Mouse (Mus musculus) macrophage (primary cell): ENCODE measurements around the gene Cry2. TPM values are rescaled to one million over a fixed set of nuclear protein-coding genes. Genes with fewer than 3 reads are reported as not detected.

Source experiments
- H3K27ac ChIP-seq: fragments of 350-480 bp; formaldehyde crosslinking; 2 replicates; pipeline ENCODE4 v1.9.0; 2021
- H3K36me3 ChIP-seq: fragments of 350-480 bp; formaldehyde crosslinking; 2 replicates; pipeline ENCODE4 v1.9.0; 2021; ENCODE audit errors: inconsistent target
- H3K4me3 ChIP-seq: fragments of 350-480 bp; formaldehyde crosslinking; 2 replicates; pipeline ENCODE4 v1.9.0; 2021; ENCODE audit errors: inconsistent target
- H3K79me2 ChIP-seq: fragments of 350-480 bp; formaldehyde crosslinking; 2 replicates; pipeline ENCODE4 v1.9.0; 2021; ENCODE audit errors: inconsistent target
- WGBS: methylation state at CpG from one replicate; pipeline ENCODE4 v1.1.7; 2026; ENCODE audit warnings: inconsistent platforms; ENCODE audit not compliant: missing documents; 5-methylcytosine and 5-hydroxymethylcytosine counted together
- polyA plus RNA-seq: library from polyadenylated mRNA; stranded (reverse); fragments of 250-400 nt; gene quantifications from 3 replicates; pipeline ENCODE4 v1.2.4, GENCODE M21; 2018; ENCODE audit warnings: inconsistent platforms

The Cry2 gene
- polyA plus RNA-seq, 1 experiment from 2014 or later, result 3.0 TPM

DNA sequence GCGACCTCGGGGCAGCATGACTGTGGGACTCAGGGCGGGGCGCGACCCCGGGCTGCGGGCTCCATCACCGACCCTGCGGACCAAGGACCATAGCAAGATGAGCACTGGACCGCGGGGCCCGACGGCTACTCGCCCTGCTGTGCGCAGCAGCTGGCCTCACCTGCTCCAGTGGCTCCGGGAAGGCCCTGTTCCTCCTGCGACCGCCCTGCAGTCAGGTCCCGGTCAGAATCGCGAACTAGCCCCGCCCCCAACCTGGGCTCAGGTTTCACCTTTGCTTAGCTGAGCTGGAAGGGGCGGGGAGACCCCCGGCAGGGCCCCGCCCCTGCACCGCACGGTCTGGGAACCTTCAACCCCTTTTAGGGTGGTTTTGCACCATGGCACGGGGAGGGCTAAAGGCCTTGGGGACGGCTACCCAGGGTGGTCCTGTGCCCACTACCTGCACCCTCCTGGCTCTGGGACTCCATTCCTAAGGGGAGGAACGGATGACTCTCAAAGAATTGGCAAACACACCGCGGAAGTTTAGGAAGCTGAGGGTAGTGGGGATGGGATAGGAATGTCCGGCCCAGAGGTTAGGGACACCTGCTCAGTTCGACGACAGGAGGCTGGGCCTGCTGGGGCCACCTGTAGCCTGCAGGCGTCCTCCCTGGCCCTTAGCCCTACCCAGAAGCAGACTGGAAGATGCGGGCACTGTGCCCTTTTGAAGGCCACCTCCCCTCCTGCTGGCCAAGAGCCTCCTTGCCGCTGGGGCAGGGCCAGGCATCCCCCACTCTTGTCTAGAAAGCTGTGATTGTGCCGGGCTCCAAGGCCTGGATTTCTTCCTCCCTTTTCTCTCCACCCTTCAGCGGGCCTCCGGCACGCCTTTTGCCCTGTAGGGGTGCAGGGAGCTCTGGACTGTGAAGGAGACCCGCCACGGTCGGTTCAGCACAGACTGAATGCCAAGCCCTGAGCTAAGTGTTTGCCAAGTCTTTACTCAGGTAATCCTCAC is 62.7 kb downstream of the Cry2 start:
- Histone ChIP-seq H3K36me3 (no peaks in the 10 kb centered on the region), H3K79me2 (peaks cover 7% of the 10 kb centered on the region; the same call in 1 of the 2 replicates), H3K27ac (no peak overlapping the region), H3K4me3 (no peak overlapping the region)
- 22% methylated on average over 44 of the region's 45 CpGs for WGBS

DNA sequence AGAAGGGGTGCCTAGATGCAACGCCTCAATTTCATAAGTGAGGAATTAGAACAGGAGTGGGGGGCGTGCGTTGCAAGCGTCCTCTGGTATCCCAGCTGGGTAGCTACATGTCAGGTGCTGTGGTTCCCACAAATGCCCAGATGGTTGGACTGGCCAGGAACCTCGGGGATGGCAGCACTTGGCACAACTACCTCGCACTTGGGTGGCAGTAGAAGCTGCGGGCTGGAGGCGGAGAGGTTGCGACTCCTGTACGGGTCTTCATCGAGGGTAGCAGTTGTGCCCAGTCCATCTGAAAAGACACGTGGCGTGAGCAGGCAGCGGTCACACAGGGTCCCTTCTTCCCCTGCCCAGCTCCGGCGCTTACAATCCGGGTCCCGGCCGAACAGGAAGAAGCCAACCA is 63.5 kb downstream of the Cry2 start:
- H3K27ac ChIP-seq, result no peak overlapping the region
- WGBS, result 25% methylated on average over 19 of the region's 19 CpGs
- H3K36me3 ChIP-seq, result no peaks in the 10 kb centered on the region
- H3K79me2 ChIP-seq, result no peaks in the 10 kb centered on the region; the same call in 1 of the 2 replicates
- no peak overlapping the region for H3K4me3 ChIP-seq

DNA sequence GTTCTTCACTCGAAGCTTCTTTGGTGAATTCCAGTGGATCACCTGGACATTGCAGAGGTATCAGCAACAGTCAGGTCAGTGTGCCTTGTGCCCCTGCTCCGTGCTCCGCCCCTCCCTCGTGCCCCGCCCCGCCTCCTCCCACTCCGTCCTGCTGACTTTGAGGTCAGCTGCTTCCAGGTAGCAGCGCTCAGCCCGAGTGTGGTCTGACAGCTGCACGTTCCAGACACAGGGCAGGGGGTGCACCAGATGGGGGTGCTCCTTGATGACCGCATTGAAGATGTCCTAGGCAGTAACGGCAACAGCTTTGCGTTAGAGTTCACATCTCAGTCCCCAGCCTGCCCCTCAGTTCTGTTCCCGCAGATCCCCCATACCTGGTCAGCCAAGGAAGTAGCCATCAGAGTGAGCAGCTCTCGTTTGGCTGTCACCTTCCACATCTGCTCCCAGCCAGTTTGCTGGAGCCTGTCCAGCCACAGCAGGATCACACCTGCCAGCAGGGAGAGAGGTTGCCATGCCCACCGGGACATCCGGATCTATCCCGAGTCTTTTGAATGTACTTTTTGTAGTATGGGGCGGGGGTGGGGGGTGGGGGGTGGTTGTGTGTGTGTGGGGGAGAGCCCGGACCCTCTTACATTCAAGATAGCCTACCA is 66.3 kb downstream of the Cry2 start:
- peaks cover 4% of the 10 kb centered on the region; the same call in 1 of the 2 replicates for H3K36me3 ChIP-seq
- 81% methylated on average over 15 of the region's 20 CpGs for WGBS
- no peak overlapping the region for H3K4me3 ChIP-seq
- H3K27ac ChIP-seq, result no peak overlapping the region
- no peaks in the 10 kb centered on the region for H3K79me2 ChIP-seq

DNA sequence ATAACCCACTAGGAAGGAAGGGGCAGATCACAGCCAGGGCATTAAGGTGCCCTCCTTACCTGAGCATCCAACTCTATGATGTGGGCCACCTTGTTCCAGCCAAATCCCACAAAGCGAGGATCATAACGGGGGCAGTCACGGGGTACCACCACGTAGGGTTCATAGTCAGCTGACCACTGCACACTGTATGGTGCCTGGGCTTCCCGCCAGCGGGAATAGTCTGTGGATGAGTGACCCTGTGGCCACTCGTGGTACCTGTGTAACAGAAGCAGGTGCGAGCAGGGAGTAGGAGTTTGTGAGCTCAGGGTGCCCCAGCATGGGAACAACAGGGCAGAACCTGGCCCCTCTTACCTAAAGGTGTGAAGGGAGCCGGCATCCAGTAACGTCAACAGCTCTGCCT is 68.3 kb downstream of the Cry2 start:
- Histone ChIP-seq H3K79me2 (no peaks in the 10 kb centered on the region), H3K27ac (no peak overlapping the region), H3K36me3 (peaks cover 21% of the 10 kb centered on the region), H3K4me3 (no peak overlapping the region)
- WGBS, result 94% methylated on average over 10 of the region's 10 CpGs

DNA sequence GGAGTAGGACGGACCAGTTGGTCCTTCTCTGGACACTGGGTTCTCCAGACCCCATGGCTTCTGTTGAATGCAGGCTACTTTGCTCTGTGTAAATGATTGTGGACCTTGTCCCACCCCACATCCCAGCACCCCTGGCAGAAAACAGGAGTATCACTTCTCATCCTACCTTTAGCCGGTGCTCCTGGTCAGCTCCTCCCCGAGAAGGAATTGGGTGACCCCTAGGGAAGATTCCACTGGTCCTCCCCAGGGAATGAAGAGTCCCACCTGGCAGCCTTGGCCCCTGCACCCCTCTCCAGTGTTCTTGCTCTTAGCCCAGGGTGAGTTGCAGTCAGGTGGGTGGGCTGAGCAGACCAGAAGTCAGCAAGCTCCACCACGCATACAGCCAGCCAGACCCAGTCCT is 69.8 kb downstream of the Cry2 start:
- Histone ChIP-seq H3K79me2 (no peaks in the 10 kb centered on the region), H3K4me3 (no peak overlapping the region), H3K36me3 (peaks cover 33% of the 10 kb centered on the region), H3K27ac (no peak overlapping the region)
- 91% methylated on average over 4 of the region's 4 CpGs for WGBS

DNA sequence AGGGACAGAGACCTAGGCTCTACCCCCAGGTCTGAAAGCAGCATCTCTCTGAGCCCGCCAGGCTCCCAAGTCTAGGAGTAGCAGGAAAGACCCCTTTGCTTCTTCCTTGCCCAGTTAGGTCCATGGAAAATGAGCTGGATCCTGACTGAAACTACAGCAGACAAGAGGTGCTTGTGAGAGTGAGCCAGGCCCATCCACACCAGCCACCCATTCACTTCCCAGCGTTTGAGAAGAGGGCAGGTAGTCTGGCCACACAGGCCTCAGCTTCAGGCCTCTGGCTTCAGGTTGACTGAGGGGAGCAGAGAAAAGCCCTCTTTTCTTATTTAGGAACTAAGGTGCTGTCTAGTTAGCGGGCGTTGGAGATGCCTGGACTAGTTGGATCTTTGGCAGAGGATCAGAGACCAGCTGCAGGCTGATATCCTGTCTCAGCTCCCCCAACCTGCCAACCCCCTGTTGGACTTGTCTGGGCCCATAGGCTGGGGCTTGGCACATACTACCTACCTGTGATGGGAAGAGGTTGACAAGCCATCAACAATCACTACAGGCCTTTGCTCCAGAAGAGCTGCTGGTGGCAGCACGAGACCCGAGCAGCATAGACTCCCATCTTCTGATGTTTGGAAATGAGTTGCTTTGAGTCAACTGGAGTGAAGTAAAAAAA is 71.1 kb downstream of the Cry2 start:
- 97% methylated on average over 6 of the region's 6 CpGs for WGBS
- peaks cover 47% of the 10 kb centered on the region for H3K36me3 ChIP-seq

DNA sequence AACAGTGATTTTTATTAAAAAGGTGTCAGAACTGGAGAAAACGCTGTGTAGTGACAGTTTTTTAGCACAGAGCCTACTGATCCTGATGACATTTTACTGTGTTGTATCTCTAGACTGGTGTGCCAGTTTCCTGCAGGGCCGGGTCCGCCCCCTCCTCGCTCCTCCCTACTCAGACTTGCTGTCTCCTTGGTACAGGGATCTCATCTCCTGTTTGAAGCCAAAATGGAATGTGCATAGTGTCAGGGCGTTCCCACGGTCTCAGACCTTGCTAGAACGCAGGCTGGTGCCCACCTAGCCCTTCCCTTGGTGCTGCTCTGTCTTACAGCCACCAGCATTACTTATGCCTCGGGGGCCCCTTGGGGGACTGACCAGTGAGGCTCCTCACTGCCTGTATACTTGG is 72.0 kb downstream of the Cry2 start:
- Histone ChIP-seq H3K79me2 (no peaks in the 10 kb centered on the region), H3K36me3 (peaks cover 56% of the 10 kb centered on the region), H3K27ac (no peak overlapping the region), H3K4me3 (no peak overlapping the region)
- 96% methylated on average over 8 of the region's 8 CpGs for WGBS

More for the DNA sequence above, 71.1 kb downstream of the Cry2 start:
- no peak overlapping the region for H3K27ac ChIP-seq
- H3K79me2 ChIP-seq, result no peaks in the 10 kb centered on the region
- no peak overlapping the region for H3K4me3 ChIP-seq

DNA sequence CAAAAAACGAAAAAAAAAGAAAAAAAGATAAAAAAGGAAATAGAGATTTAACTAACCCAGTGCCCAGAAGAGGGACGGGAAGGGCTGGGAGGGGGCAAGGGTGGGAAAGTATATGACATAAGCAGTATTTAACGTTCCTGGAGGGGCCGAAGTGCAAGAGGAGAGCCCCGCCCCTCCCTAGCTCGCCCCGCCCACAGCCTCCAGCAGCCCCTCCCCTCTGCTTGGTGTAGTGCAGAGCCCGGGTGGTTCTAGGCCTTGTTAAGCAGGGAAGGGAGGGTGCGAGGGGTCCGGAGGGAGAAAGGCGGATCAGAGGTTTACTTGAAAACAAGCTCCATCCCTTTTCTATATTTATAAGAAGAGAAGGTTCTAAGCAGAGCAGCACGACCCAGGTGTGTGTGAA is 73.0 kb downstream of the Cry2 start:
- 88% methylated on average over 6 of the region's 12 CpGs for WGBS
- Histone ChIP-seq H3K27ac (no peak overlapping the region), H3K4me3 (no peak overlapping the region), H3K36me3 (peaks cover 62% of the 10 kb centered on the region), H3K79me2 (no peaks in the 10 kb centered on the region)

DNA sequence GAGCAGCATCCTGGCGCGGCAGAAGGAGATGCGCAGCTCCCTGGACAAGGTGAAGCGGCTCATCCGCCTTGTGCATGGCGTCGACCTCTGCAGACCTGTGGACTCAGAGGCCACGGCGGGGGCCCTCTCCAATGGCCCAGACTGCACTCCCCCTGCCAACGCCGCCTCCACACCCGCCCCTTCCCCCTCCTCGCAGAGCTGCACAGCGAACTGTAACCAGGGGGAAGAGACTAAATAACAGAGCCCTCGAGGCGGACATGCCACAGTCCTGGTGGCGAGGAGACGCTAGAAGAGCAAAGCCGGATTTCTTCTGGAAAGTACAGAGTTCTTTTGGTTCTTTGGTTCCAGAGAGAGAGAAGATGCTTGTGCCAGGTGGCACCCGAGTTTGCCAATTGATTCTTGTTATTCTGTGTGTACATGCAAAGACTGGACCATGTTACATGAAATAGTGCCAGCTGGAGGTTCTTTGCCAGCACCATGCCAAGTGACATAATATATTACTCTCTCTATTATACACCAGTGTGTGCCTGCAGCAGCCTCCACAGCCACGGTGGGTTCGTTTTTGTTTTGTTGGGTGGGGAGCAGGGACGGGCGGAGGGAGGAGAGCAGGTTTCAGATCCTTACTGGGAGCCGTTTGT is 73.5 kb downstream of the Cry2 start:
- 94% methylated on average over 20 of the region's 25 CpGs for WGBS
- Histone ChIP-seq H3K27ac (no peak overlapping the region), H3K36me3 (peaks cover 62% of the 10 kb centered on the region), H3K79me2 (no peaks in the 10 kb centered on the region), H3K4me3 (no peak overlapping the region)

DNA sequence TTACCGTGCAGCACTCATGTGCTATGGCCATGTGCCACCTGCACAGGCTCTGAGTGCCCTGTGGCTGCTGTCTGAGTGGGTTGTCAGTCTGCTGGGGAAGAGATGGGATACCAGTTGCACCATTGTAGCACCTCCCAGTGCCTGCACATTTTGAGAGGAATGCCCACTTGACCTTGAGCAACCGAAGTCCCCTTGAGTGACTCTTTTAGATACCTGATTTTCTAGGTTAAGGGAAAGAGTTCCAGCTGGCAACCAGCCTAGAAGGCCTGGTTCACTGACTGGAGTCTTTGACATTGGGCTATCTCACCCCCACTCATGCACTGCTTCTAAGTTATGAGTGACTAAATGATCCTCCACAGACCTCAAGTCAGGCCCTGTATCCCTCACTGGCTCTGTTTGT is 74.5 kb downstream of the Cry2 start:
- H3K79me2 ChIP-seq, result no peaks in the 10 kb centered on the region
- peaks cover 64% of the 10 kb centered on the region for H3K36me3 ChIP-seq
- H3K4me3 ChIP-seq, result no peak overlapping the region
- no peak overlapping the region for H3K27ac ChIP-seq
- WGBS, result 90% methylated on average over 2 of the region's 2 CpGs

DNA sequence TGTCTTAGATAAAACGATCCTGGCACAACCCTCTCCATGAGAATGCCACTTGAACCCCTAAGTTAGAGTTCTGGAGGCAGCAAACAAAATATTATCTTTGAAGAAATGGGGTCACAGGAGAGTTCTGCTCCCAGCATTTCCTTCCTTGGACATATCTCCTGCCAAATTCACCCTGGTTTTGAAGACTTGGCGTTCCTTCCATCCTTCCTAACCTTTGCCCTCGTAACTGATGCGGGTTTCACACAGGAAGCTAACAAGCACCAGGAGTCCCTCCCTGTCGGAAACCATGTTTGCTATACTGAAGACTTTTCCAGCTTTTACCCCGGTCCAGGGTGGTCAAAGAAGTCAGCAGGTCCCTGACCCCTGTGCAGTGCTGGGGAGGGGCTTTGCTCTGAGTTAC is 79.6 kb downstream of the Cry2 start:
- no peak overlapping the region for H3K27ac ChIP-seq
- no peaks in the 10 kb centered on the region for H3K79me2 ChIP-seq
- no peak overlapping the region for H3K4me3 ChIP-seq
- H3K36me3 ChIP-seq, result peaks cover 81% of the 10 kb centered on the region
- WGBS, result 90% methylated on average over 6 of the region's 6 CpGs

Other genes starting within 250 kb of the Cry2 start
- 5.9 to 14.5 TPM (median 11.3 TPM) in 3 replicates for gene Pex16, start 59.4 kb downstream of the Cry2 start, polyA plus RNA-seq
- not detected in 3 replicates for gene Large2, start 59.2 kb downstream of the Cry2 start, polyA plus RNA-seq
- gene 1700029I15Rik, start 51.5 kb downstream of the Cry2 start, polyA plus RNA-seq, result 0.50 to 0.61 TPM (median 0.60 TPM) in 3 replicates
- 0.09 to 0.12 TPM in 2 of 3 replicates, not detected in the other for gene Mapk8ip1, start 32.8 kb downstream of the Cry2 start, polyA plus RNA-seq
- 19.5 to 23.8 TPM (median 21.6 TPM) in 3 replicates for gene Slc35c1, start 26.5 kb upstream of the Cry2 start, polyA plus RNA-seq
- not detected in 3 replicates for gene Chst1, start 165.7 kb upstream of the Cry2 start, polyA plus RNA-seq